Mouse (Mus musculus) G1E (cell line): ENCODE measurements around the gene Car14. TPM values are rescaled to one million over a fixed set of nuclear protein-coding genes. Genes with fewer than 3 reads are reported as not detected.

ENCODE experiments used
- ATAC-seq: 2 replicates; pipeline ENCODE4 v1.8.0; 2016; ENCODE audit warnings: mild to moderate bottlenecking; ENCODE audit not compliant: insufficient number of reproducible peaks, poor library complexity, low FRiP score, severe bottlenecking; ENCODE audit errors: extremely low read depth
- DNase-seq: peaks from one replicate; pipeline ENCODE4 v3.0.0; 2012; ENCODE audit warnings: low spot score
- H3K27me3 ChIP-seq: 2 replicates; pipeline ENCODE4 v1.6.1; 2012; ENCODE audit warnings: mild to moderate bottlenecking, low read length, inconsistent platforms; ENCODE audit not compliant: insufficient read depth
- H3K36me3 ChIP-seq: replicated peaks from 2 replicates; pipeline ENCODE3; 2012; ENCODE audit warnings: mild to moderate bottlenecking, inconsistent platforms
- H3K4me1 ChIP-seq: 2 replicates; pipeline ENCODE4 v1.6.1; 2012; ENCODE audit warnings: low read depth, low read length, inconsistent platforms, mixed read lengths; ENCODE audit not compliant: insufficient read depth
- H3K4me3 ChIP-seq: 2 replicates; pipeline ENCODE4 v1.5.1; 2012; ENCODE audit warnings: low read depth, mild to moderate bottlenecking, inconsistent platforms, low read length, moderate library complexity, mixed read lengths
- H3K9me3 ChIP-seq: replicated peaks from 2 replicates; pipeline ENCODE4 v1.6.1; 2012; ENCODE audit warnings: inconsistent platforms
- CTCF ChIP-seq: IDR thresholded peaks from 2 replicates; pipeline ENCODE4 v1.5.1; 2012; ENCODE audit warnings: low read depth, low read length, inconsistent platforms, mixed read lengths
- GATA1 ChIP-seq: IDR thresholded peaks from 2 replicates; pipeline ENCODE4 v1.6.1; 2012; ENCODE audit warnings: borderline replicate concordance, low read length, inconsistent platforms, mixed read lengths
- GATA2 ChIP-seq: IDR thresholded peaks from 2 replicates; pipeline ENCODE4 v1.6.1; 2012; ENCODE audit warnings: low read depth, low read length, inconsistent platforms, borderline replicate concordance
- POLR2AphosphoS5 ChIP-seq: IDR thresholded peaks from 2 replicates; pipeline ENCODE4 v1.6.1; 2012; ENCODE audit warnings: low read depth, low read length, inconsistent platforms; ENCODE audit not compliant: insufficient replicate concordance
- TAL1 ChIP-seq: conservative IDR thresholded peaks from 2 replicates; pipeline ENCODE4 v1.6.1; 2012; ENCODE audit warnings: low read depth, low read length, inconsistent platforms, mixed read lengths
- polyA plus RNA-seq: library from polyadenylated mRNA; stranded (reverse); fragments of >175 nt; gene quantifications from 2 replicates; pipeline ENCODE4 v1.2.3, GENCODE M21; 2012
- total RNA-seq, 2 experiments: library from RNA; stranded (forward) in 1 of 2; stranded (reverse) in 1 of 2; fragments of 200-1000 nt in 1 of 2; fragments of >200 nt in 1 of 2; fragmentation: Nextera tagmentation in 1 of 2; gene quantifications; 2 replicates each; pipeline ENCODE4 v1.2.3; 2014 to 2017

Gene Car14
- total and polyA plus RNA-seq, 3 experiments = 0.11 TPM; not detected in 2

GRCm38 (mm10) chr3:95907613-95908012 is 3.1 kb upstream of the Car14 start:
- H3K36me3 ChIP-seq = no peaks in the 10 kb centered on the region
- peaks cover 39% of the 10 kb centered on the region for H3K4me1 ChIP-seq
- no peak overlapping the region for H3K4me3 ChIP-seq
- H3K27me3 ChIP-seq = peaks cover 52% of the 10 kb centered on the region
- ATAC-seq (no peak), DNase-seq (no peak)
- TF ChIP-seq GATA1 = no peak
- TF ChIP-seq CTCF = no peak
- no peak for TF ChIP-seq POLR2AphosphoS5
- no peak for TF ChIP-seq GATA2
- TF ChIP-seq TAL1 = no peak
- no peaks in the 10 kb centered on the region for H3K9me3 ChIP-seq

GRCm38 (mm10) chr3:95906860-95907259 is 2.4 kb upstream of the Car14 start:
- DNase-seq (no peak), ATAC-seq (no peak)
- no peaks in the 10 kb centered on the region for H3K9me3 ChIP-seq
- TF ChIP-seq TAL1 = no peak
- TF ChIP-seq POLR2AphosphoS5 = no peak
- TF ChIP-seq CTCF = no peak
- TF ChIP-seq GATA2 = no peak
- TF ChIP-seq GATA1 = no peak
- H3K27me3 ChIP-seq = peaks cover 59% of the 10 kb centered on the region
- H3K4me3 ChIP-seq = peak overlapping the region; percentile 40; the same call in 1 of the 2 replicates
- no peaks in the 10 kb centered on the region for H3K36me3 ChIP-seq
- H3K4me1 ChIP-seq = peaks cover 39% of the 10 kb centered on the region

- Histone ChIP-seq H3K4me1 (peaks cover 39% of the 10 kb centered on the region), H3K27me3 (peaks cover 67% of the 10 kb centered on the region), H3K4me3 (no peak overlapping the region; the same call in 1 of the 2 replicates), H3K36me3 (no peaks in the 10 kb centered on the region), H3K9me3 (no peaks in the 10 kb centered on the region)
- TF ChIP-seq GATA2 (no peak), POLR2AphosphoS5 (no peak), CTCF (no peak), TAL1 (no peak)
- ATAC-seq (no peak), DNase-seq (peak; percentile 55)
These were observed 1.5 kb upstream of the Car14 start for GRCm38 (mm10) chr3:95905940-95906492.

- H3K9me3 ChIP-seq = no peaks in the 10 kb centered on the region
- H3K27me3 ChIP-seq = peaks cover 65% of the 10 kb centered on the region
- DNase-seq (no peak), ATAC-seq (no peak)
- H3K36me3 ChIP-seq = no peaks in the 10 kb centered on the region
- TF ChIP-seq GATA1 (no peak), TAL1 (no peak), CTCF (no peak), GATA2 (no peak), POLR2AphosphoS5 (no peak)
- peak overlapping the region; percentile 60; the same call in 1 of the 2 replicates for H3K4me3 ChIP-seq
- peaks cover 36% of the 10 kb centered on the region for H3K4me1 ChIP-seq
These were observed 852 bp upstream of the Car14 start for GRCm38 (mm10) chr3:95905146-95905939.

GRCm38 (mm10) chr3:95903753-95904502 is 563 bp downstream of the Car14 start:
- peaks cover 36% of the 10 kb centered on the region for H3K4me1 ChIP-seq
- no peaks in the 10 kb centered on the region for H3K9me3 ChIP-seq
- DNase-seq = no peak
- H3K27me3 ChIP-seq = peaks cover 64% of the 10 kb centered on the region
- peaks cover 5% of the 10 kb centered on the region for H3K36me3 ChIP-seq
- TF ChIP-seq GATA2 = no peak
- no peak for TF ChIP-seq POLR2AphosphoS5
- no peak for TF ChIP-seq CTCF
- TF ChIP-seq TAL1 = no peak
- TF ChIP-seq GATA1 = no peak
- ATAC-seq = no peak
- H3K4me3 ChIP-seq = no peak overlapping the region

GRCm38 (mm10) chr3:95902643-95903042 is 1.8 kb downstream of the Car14 start:
- ATAC-seq = no peak
- H3K27me3 ChIP-seq = peaks cover 56% of the 10 kb centered on the region
- peaks cover 38% of the 10 kb centered on the region for H3K4me1 ChIP-seq

More at GRCm38 (mm10) chr3:95902643-95903042, 1.8 kb downstream of the Car14 start:
- H3K4me3 ChIP-seq = no peak overlapping the region
- H3K9me3 ChIP-seq = no peaks in the 10 kb centered on the region
- TF ChIP-seq CTCF (no peak), GATA2 (no peak), POLR2AphosphoS5 (no peak), TAL1 (no peak), GATA1 (no peak)
- peaks cover 17% of the 10 kb centered on the region for H3K36me3 ChIP-seq
- DNase-seq = no peak
